Mouse (Mus musculus) stomach, embryonic 14.5 days (tissue): ENCODE measurements around the gene Zbtb7b. TPM values are rescaled to one million over a fixed set of nuclear protein-coding genes. Genes with fewer than 3 reads are reported as not detected.
A peak's percentile ranks its signal among the peaks of the same experiment; 100 is the strongest.

Source experiments
- ATAC-seq: fragments of 200-750 bp; cut with Nextera tagmentation; 2 replicates; pipeline ENCODE4 v1.8.0; 2017; ENCODE audit warnings: low read depth, moderate TSS enrichment; ENCODE audit not compliant: insufficient number of reproducible peaks, insufficient read depth, low FRiP score
- H3K27ac ChIP-seq: fragments of 300-500 bp; sonication (generic); 2 replicates; pipeline ENCODE4 v1.5.1; 2014; ENCODE audit warnings: mild to moderate bottlenecking, low read length, moderate library complexity, mixed read lengths
- H3K27me3 ChIP-seq: fragments of 300-500 bp; sonication (generic); 2 replicates; pipeline ENCODE4 v1.6.1; 2014; ENCODE audit warnings: low read length, control low read depth, mixed read lengths; ENCODE audit not compliant: control insufficient read depth, insufficient read depth
- H3K36me3 ChIP-seq: fragments of 300-500 bp; sonication (generic); 2 replicates; pipeline ENCODE4 v1.6.1; 2014; ENCODE audit warnings: mild to moderate bottlenecking, control low read depth, low read length, moderate library complexity, mixed read lengths; ENCODE audit not compliant: control insufficient read depth, insufficient read depth
- H3K4me1 ChIP-seq: fragments of 300-500 bp; sonication (generic); 2 replicates; pipeline ENCODE4 v1.6.1; 2014; ENCODE audit warnings: low read length, control low read depth, mixed read lengths; ENCODE audit not compliant: control insufficient read depth, insufficient read depth
- H3K4me2 ChIP-seq: fragments of 300-500 bp; sonication (generic); replicated peaks from 2 replicates; pipeline ENCODE4 v1.6.1; 2014; ENCODE audit warnings: low read depth, low read length, control low read depth
- H3K4me3 ChIP-seq: fragments of 300-500 bp; sonication (generic); 2 replicates; pipeline ENCODE4 v1.5.1; 2014; ENCODE audit warnings: low read depth, low read length, control low read depth
- H3K9ac ChIP-seq: fragments of 300-500 bp; sonication (generic); replicated peaks from 2 replicates; pipeline ENCODE4 v1.6.1; 2014; ENCODE audit warnings: low read depth, mild to moderate bottlenecking, control low read depth, low read length, moderate library complexity, mixed read lengths
- H3K9me3 ChIP-seq: fragments of 300-500 bp; sonication (generic); 2 replicates; pipeline ENCODE4 v1.6.1; 2016; ENCODE audit warnings: low read depth, low read length, control low read depth; ENCODE audit not compliant: control insufficient read depth
- WGBS: fragments of 180-500 bp; shearing (Covaris S2); extraction: QIAGEN DNeasy Blood & Tissue Kit; methylation state at CpG from one replicate; pipeline ENCODE4 v1.1.7; 2014; 5-methylcytosine and 5-hydroxymethylcytosine counted together
- polyA plus RNA-seq: library from polyadenylated mRNA; unstranded; fragments of >200 nt; fragmentation: Nextera tagmentation; extraction: Ambion mirVana; gene quantifications from 2 replicates; pipeline ENCODE4 v1.2.1, GENCODE M21; 2014

Gene Zbtb7b
- polyA plus RNA-seq, 1 experiment from 2014 or later, result 4.5 TPM

DNA sequence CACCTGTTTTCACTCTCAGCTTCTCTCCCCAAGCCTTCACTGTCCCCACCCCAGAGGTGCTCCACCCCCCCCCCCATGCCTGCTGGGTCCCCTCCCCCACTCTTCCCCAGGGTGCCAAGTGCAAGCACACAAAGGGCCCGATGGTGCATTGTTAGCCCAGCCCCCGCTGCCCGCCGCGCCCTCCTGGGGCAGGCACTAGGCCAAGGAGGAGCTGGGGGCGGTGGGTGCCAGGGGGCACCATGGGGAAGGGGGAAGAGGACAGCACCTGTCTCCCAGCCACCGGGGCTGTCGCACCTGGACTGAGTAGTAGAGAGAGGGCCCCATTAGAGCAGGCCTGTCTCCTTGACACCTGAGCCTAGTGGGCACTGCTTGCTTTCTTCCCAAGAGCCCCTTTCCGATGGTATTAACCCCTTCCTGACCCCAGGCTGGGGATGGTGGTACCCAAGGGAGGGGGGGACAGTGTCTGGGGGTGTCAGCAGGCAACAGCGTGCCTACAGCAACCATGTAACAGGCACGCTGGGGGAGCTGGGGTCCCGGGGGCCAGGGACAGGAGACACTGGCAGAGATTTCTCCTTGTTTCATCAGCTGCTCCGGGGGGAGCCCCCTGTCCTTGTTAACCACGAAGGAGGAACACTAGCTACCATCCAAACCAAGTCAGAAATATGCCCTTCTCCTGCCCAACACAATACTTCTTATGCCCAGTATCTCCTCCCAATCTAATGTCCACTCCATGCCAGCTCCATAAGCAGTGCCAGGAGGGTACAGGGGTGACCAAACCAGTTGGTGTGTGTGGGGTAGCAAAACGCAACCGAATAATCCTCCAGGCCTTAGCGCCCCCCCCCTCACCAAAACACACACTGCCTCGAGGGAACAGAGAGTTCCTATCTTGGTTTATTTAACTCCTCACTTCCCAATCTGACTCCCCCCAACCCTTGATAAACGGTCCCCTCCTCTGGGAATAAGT, 3.6 kb downstream of the Zbtb7b start:
- Histone ChIP-seq H3K4me1 (peaks cover 42% of the 10 kb centered on the region), H3K4me3 (peak overlapping the region; percentile 54), H3K9ac (peak overlapping the region; percentile 58; the same call in 1 of the 2 replicates), H3K27ac (peak overlapping the region; percentile 66; the same call in 1 of the 2 replicates), H3K27me3 (no peaks in the 10 kb centered on the region), H3K4me2 (peak overlapping the region; percentile 97), H3K36me3 (no peaks in the 10 kb centered on the region), H3K9me3 (no peaks in the 10 kb centered on the region)
- WGBS, result 12% methylated on average over 19 of the region's 19 CpGs
- no peak for ATAC-seq

GRCm38 (mm10) chr3:89390111-89390515, 4.5 kb downstream of the Zbtb7b start:
- H3K27ac ChIP-seq, result peak overlapping the region; percentile 66; the same call in 1 of the 2 replicates
- ATAC-seq, result no peak
- peaks cover 40% of the 10 kb centered on the region for H3K4me1 ChIP-seq
- H3K27me3 ChIP-seq, result no peaks in the 10 kb centered on the region
- H3K4me3 ChIP-seq, result no peak overlapping the region
- WGBS, result 23% methylated on average over 2 of the region's 5 CpGs
- H3K9me3 ChIP-seq, result no peaks in the 10 kb centered on the region
- peak overlapping the region; percentile 97 for H3K4me2 ChIP-seq
- H3K9ac ChIP-seq, result no peak overlapping the region
- no peaks in the 10 kb centered on the region for H3K36me3 ChIP-seq

DNA sequence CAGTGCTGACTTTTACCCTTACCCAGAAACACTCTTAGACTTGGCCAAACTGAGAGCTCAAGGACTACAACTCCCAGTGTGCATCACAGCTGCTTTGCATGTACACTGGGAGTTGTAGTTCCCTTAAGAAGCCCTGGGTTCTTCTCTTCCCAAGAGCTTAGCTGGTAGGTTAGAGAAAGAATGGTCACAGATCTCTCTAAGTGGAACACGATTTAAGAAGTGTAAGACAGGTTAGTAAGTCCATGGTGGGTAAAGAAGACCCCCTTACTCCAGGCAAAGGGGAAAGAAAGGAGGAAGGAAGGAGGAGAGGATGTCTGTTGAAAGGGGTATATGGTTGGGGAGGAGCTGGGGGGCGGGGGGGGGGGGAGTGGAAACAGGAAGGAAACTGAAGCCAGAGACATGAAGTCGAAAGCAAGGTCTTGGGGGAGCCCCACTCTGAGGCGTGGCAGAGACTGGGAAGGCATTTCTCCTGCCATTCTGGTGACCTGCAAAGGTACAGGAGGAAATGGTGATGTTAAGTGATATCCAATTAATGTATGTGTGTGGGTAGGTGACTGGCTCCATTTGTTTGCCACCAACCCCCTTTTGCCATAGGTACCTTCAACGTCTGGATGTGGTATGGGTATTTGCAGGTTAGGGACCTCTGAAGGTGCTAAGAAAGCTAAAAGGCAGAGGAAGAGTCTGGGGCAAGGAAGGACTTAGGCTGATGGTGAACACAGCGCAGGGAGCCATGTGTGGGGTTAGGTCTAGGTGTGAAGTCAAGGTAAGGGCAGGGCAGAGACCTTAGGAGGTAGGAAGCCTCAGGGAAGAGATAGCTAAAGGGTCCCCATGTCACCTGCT, 5.5 kb downstream of the Zbtb7b start:
- WGBS, result 47% methylated on average over 6 of the region's 6 CpGs
- Histone ChIP-seq H3K9ac (no peak overlapping the region), H3K9me3 (no peaks in the 10 kb centered on the region), H3K27me3 (no peaks in the 10 kb centered on the region), H3K4me2 (no peak overlapping the region), H3K27ac (no peak overlapping the region), H3K4me1 (peaks cover 46% of the 10 kb centered on the region), H3K36me3 (no peaks in the 10 kb centered on the region), H3K4me3 (no peak overlapping the region)
- ATAC-seq, result no peak

DNA sequence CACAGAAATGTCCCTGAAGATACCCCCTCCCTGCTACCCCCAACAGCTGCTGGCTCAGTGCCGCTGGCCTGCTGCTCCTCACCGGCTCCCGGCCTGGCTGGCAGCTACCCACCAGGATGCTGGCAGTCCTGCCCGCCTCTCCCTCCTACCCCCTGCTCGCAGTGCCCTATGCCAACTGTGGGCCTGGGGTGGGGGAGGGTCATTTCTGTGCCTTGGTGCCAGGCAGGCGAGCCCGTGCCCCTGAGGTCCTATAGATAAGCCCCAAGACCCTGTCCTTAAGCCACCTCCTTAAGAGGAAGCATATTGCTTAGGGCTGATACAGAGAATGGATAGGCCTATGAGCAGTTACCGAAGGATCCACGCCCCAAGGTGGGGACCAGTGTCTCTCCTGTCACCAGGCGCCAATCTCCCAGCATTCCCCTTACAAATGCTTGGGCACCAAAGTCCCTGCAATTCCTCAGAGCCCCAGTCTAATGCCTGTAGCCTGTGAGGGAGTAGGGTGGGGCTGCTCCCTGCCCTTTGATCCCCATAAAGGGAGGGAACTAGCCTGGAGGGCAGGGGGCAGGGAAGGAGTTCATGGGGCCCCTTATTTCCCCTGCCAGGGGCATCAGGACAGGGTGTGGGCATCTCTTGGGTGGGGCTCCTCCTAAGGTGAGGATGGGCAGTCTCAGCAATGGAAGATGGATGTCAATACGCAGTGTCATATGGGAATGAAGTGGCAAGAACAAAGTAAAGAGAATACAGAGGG, 6.3 kb downstream of the Zbtb7b start:
- Histone ChIP-seq H3K4me3 (no peak overlapping the region), H3K9me3 (no peaks in the 10 kb centered on the region), H3K27ac (no peak overlapping the region), H3K4me1 (peaks cover 46% of the 10 kb centered on the region), H3K4me2 (peak overlapping the region; percentile 12; the same call in 1 of the 2 replicates), H3K36me3 (no peaks in the 10 kb centered on the region), H3K27me3 (no peaks in the 10 kb centered on the region), H3K9ac (no peak overlapping the region)
- WGBS, result 69% methylated on average over 11 of the region's 11 CpGs
- ATAC-seq, result no peak

DNA sequence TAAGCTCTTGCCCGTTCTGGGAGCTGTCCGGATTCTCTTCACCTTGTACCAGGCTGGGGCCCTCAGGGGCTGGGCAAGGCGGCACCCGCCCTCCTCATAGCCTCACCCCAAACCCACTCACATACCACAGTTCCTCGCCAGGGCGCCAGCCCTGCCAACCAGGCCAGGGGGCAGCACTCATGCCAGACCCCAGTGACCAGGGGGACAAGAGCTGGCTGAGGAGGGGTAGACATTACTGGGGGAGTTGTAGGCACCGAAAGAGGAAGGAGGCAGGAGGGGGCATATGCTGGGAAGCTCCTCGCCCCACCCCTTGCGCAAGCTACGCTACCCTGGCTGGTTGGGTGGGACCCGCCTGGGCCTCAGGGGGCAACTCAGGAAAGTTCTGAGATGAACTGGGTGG, 6.9 kb downstream of the Zbtb7b start:
- WGBS, result 75% methylated on average over 11 of the region's 11 CpGs
- no peak overlapping the region for H3K4me3 ChIP-seq
- H3K9me3 ChIP-seq, result no peaks in the 10 kb centered on the region
- H3K36me3 ChIP-seq, result no peaks in the 10 kb centered on the region
- H3K4me2 ChIP-seq, result peak overlapping the region; percentile 16; the same call in 1 of the 2 replicates
- no peak for ATAC-seq
- H3K27ac ChIP-seq, result no peak overlapping the region
- no peak overlapping the region for H3K9ac ChIP-seq
- no peaks in the 10 kb centered on the region for H3K27me3 ChIP-seq
- H3K4me1 ChIP-seq, result peaks cover 46% of the 10 kb centered on the region

DNA sequence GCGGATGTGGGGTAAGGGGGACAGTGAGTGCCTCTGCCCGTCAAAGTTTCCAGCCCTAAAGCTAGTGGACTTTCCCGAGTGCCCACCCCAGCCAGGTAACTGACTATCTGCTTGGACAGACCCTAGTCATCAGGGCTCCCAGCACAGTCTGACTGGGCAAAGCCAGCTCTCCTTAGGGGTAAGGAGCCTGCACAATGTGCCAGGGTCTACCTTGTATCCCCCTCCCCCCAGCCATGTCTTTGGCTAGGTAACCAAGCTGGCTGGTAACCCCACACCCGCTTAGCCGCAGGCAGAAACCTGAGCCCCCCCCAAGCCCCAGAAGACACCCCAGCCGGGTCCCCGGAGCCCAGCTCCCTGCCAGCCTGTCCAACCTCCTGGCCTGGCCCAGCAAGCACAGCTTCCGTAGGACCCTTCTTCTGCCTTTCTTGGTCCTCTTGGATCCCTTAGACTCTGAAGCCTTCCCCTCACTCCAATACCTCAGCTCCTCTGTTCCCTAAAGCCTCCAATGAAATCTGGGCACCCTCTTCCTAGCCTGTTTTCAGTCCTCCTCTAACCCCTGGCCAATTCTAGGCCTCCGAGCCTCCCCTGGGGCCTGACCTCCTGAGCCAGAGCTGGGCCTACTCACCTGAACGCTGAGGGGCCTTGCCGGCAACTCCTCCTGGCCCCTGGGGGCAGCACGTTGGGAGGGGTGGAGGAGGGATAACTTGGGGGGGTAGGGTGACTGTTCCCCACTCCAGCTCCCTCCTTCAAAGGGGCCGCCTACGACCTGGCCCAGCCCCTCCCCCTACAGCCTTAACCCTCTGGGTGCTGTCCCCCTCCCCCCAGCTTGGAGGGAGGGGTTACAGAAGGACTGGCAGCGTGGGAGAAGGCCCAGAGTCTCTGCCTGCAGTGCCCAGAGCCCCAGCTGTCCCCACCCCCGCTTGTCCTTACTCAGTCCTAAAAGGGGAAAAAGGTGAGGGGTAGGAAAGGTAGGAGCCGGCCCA, 7.8 kb downstream of the Zbtb7b start:
- Histone ChIP-seq H3K4me1 (peaks cover 44% of the 10 kb centered on the region), H3K9ac (no peak overlapping the region), H3K4me2 (no peak overlapping the region), H3K4me3 (no peak overlapping the region), H3K27me3 (no peaks in the 10 kb centered on the region), H3K9me3 (no peaks in the 10 kb centered on the region), H3K27ac (no peak overlapping the region; the same call in 1 of the 2 replicates), H3K36me3 (no peaks in the 10 kb centered on the region)
- no peak for ATAC-seq
- 56% methylated on average over 17 of the region's 17 CpGs for WGBS

- H3K4me1 ChIP-seq, result peaks cover 33% of the 10 kb centered on the region
- 29% methylated on average over 11 of the region's 11 CpGs for WGBS
- H3K9ac ChIP-seq, result no peak overlapping the region
- H3K36me3 ChIP-seq, result no peaks in the 10 kb centered on the region; the same call in 1 of the 2 replicates
- no peak overlapping the region for H3K4me2 ChIP-seq
- H3K4me3 ChIP-seq, result no peak overlapping the region
- ATAC-seq, result no peak
- no peaks in the 10 kb centered on the region for H3K9me3 ChIP-seq
- H3K27ac ChIP-seq, result peak overlapping the region; percentile 18; the same call in 1 of the 2 replicates
- H3K27me3 ChIP-seq, result no peaks in the 10 kb centered on the region
These were observed 9.1 kb downstream of the Zbtb7b start for GRCm38 (mm10) chr3:89385451-89385850.
